Mouse (Mus musculus) heart, postnatal 0 days (tissue): Measurements from ENCODE around the gene Scfd2.

Experiments
- CTCF ChIP-seq: IDR thresholded peaks from 2 replicates; pipeline ENCODE4 v1.5.1; 2016; ENCODE audit warnings: antibody characterized with exemption, control low read depth, low read depth
- EP300 ChIP-seq: IDR thresholded peaks from 2 replicates; pipeline ENCODE4 v1.6.1; 2016; ENCODE audit warnings: antibody characterized with exemption, low read depth

- TF ChIP-seq CTCF (no peak), EP300 (no peak)
These were observed 246.3 kb downstream of the Scfd2 start for GRCm38 (mm10) chr5:74285289-74285688.
